Mouse (Mus musculus) macrophage (primary cell): ENCODE results near the gene Ctps. TPM values are rescaled to one million over a fixed set of nuclear protein-coding genes. Genes with fewer than 3 reads are reported as not detected.

Experiments used
- H3K27ac ChIP-seq: fragments of 350-480 bp; formaldehyde crosslinking; 2 replicates; pipeline ENCODE4 v1.9.0; 2021
- H3K36me3 ChIP-seq: fragments of 350-480 bp; formaldehyde crosslinking; 2 replicates; pipeline ENCODE4 v1.9.0; 2021; ENCODE audit errors: inconsistent target
- H3K4me3 ChIP-seq: fragments of 350-480 bp; formaldehyde crosslinking; 2 replicates; pipeline ENCODE4 v1.9.0; 2021; ENCODE audit errors: inconsistent target
- H3K79me2 ChIP-seq: fragments of 350-480 bp; formaldehyde crosslinking; 2 replicates; pipeline ENCODE4 v1.9.0; 2021; ENCODE audit errors: inconsistent target
- WGBS: methylation state at CpG from one replicate; pipeline ENCODE4 v1.1.7; 2026; ENCODE audit warnings: inconsistent platforms; ENCODE audit not compliant: missing documents; 5-methylcytosine and 5-hydroxymethylcytosine counted together
- polyA plus RNA-seq: library from polyadenylated mRNA; stranded (reverse); fragments of 250-400 nt; gene quantifications from 3 replicates; pipeline ENCODE4 v1.2.4, GENCODE M21; 2018; ENCODE audit warnings: inconsistent platforms

The Ctps gene
- polyA plus RNA-seq, 1 experiment from 2014 or later: 2.9 TPM

DNA sequence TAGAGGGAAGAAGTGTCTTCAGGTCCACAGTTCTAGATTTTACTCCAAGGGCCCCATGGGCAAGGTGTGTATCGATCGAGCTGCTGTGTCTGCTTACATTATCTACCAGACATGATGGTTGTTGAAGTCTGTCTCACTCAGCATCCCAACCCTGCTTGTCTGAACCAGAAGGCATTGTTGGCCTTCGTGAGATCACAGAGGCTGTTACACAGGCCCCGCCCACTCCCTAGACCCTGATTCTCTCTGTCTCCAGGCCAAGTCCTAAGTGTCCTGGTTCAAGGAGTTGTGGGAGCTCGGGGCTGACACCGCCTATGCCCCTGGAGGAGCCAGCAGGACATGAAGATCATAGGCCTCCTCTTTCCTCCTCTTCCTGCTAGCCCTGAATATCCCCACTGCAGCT is 38.1 kb downstream of the Ctps start, which contains the start of gene Slfnl1:
Gene Slfnl1 (plus strand): TSS at position 246 of the 400 bp plus-strand sequence.
- no peak within 1 kb of the TSS for H3K4me3 ChIP-seq

GRCm38 (mm10) chr4:120528171-120528570 is 41.9 kb downstream of the Ctps start:
- Histone ChIP-seq H3K79me2 (no peaks in the 10 kb centered on the region), H3K27ac (no peak overlapping the region), H3K36me3 (peaks cover 5% of the 10 kb centered on the region; the same call in 1 of the 2 replicates), H3K4me3 (no peak overlapping the region)
- WGBS: 94% methylated on average over 7 of the region's 9 CpGs

More for the DNA sequence above, 38.1 kb downstream of the Ctps start, which contains the start of gene Slfnl1:
- WGBS: 94% methylated on average over 6 of the region's 6 CpGs
- Histone ChIP-seq H3K79me2 (no peaks in the 10 kb centered on the region), H3K36me3 (no peaks in the 10 kb centered on the region; the same call in 1 of the 2 replicates), H3K27ac (no peak within 1 kb of the TSS)

DNA sequence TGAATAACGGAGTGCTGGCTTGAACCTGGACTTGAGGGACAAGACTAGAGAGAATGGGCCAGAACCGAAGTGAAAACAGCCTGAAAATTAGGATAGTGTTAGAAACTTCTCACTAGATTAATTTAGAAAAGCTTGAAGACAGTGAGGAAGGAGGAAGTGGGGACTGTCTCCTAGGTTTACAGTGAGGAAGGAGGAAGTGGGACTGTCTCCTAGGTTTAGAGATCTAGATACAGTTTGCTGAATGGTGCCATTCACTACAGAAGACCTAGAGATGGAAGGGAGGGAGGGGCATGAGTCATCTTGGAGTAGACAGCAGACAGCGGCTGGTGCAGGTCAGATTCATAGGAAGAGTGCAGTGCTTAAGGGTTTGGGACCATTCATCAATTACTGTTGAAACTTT is 47.0 kb downstream of the Ctps start:
- H3K36me3 ChIP-seq: peaks cover 10% of the 10 kb centered on the region; the same call in 1 of the 2 replicates
- WGBS: 50% methylated on average over 3 of the region's 3 CpGs
- no peak overlapping the region for H3K4me3 ChIP-seq
- no peaks in the 10 kb centered on the region for H3K79me2 ChIP-seq
- no peak overlapping the region for H3K27ac ChIP-seq

- no peak overlapping the region for H3K27ac ChIP-seq
- H3K79me2 ChIP-seq: no peaks in the 10 kb centered on the region
- H3K4me3 ChIP-seq: no peak overlapping the region
- H3K36me3 ChIP-seq: peaks cover 10% of the 10 kb centered on the region; the same call in 1 of the 2 replicates
- WGBS: 95% methylated on average over 4 of the region's 4 CpGs
These were observed 47.7 kb downstream of the Ctps start for GRCm38 (mm10) chr4:120522351-120522750.

GRCm38 (mm10) chr4:120521761-120522160 is 48.3 kb downstream of the Ctps start:
- Histone ChIP-seq H3K79me2 (no peaks in the 10 kb centered on the region), H3K27ac (no peak overlapping the region), H3K4me3 (no peak overlapping the region), H3K36me3 (peaks cover 15% of the 10 kb centered on the region; the same call in 1 of the 2 replicates)
- WGBS: 98% methylated on average over 5 of the region's 5 CpGs

DNA sequence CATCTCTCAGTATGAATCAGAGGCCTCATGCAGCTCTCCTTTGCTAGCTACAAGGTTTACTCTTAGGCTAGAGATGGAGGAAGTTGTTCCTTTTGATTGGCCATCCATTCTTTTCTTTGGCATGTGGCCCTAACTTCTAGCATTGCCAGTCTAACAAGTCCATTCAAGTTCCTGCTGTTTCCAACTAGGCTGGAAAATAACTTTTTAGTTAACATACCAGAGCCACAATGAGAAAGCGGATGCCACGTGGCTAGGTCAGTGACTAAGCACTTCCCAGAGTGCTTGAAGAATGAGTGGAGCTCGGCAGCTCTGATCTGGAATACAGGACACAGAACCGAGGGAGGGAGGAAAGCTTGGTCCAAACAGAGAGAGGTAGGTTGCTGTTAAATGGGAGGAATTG is 52.7 kb downstream of the Ctps start:
- no peaks in the 10 kb centered on the region for H3K79me2 ChIP-seq
- 0 out of 2 replicates have a peak, but pooled peaks cover 9% of the 10 kb centered on the region for H3K36me3 ChIP-seq
- no peak overlapping the region for H3K27ac ChIP-seq
- no peak overlapping the region for H3K4me3 ChIP-seq
- 52% methylated on average over 4 of the region's 4 CpGs for WGBS

GRCm38 (mm10) chr4:120516907-120517306 is 53.2 kb downstream of the Ctps start:
- 86% methylated on average over 6 of the region's 7 CpGs for WGBS
- H3K79me2 ChIP-seq: no peaks in the 10 kb centered on the region
- H3K4me3 ChIP-seq: no peak overlapping the region
- no peak overlapping the region for H3K27ac ChIP-seq
- H3K36me3 ChIP-seq: 0 out of 2 replicates have a peak, but pooled peaks cover 9% of the 10 kb centered on the region

DNA sequence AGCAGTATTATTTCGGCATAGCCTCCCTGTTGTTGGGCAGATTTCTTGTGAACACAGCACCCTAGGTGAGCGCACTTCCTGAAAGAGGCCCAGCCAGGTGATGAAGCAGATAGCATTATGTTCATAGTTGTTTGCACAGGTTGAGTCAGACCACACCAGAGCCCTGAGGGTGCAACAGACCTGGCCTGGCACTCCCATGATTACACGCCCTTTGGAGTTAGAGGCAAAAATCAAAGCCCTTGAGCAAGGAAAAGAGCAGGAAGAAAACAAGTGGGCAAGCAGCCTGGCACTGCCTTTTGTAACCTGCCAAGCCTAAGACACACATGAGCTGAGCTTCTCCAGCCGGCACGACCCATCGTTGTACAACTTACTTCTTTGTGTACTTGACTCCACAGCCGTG is 53.6 kb downstream of the Ctps start:
- no peak overlapping the region for H3K27ac ChIP-seq
- H3K36me3 ChIP-seq: 0 out of 2 replicates have a peak, but pooled peaks cover 9% of the 10 kb centered on the region
- 99% methylated on average over 7 of the region's 7 CpGs for WGBS
- H3K4me3 ChIP-seq: no peak overlapping the region
- no peaks in the 10 kb centered on the region for H3K79me2 ChIP-seq

GRCm38 (mm10) chr4:120514366-120514765 is 55.7 kb downstream of the Ctps start:
- Histone ChIP-seq H3K79me2 (no peaks in the 10 kb centered on the region), H3K4me3 (no peak overlapping the region), H3K36me3 (0 out of 2 replicates have a peak, but pooled peaks cover 9% of the 10 kb centered on the region), H3K27ac (no peak overlapping the region)
- 96% methylated on average over 2 of the region's 2 CpGs for WGBS

DNA sequence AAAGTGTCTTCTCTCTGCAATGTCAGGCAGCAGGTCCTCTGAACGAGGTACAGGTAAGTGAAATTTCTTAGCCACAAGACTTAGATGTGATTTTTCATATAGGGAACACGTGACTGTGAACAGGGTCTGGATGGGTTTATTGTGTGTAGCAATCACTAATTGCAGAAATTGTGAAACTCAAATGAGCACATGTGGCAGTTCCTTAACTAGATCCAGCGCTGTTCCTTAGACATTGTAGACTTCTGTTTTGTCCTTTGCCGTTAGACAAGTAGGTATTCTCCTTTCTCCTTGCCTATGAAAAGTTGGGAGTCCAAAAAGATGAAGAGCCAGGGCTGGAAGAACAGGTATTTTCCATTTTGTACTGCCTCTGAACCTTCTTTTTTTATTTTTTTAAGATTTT is 58.9 kb downstream of the Ctps start:
- WGBS: 74% methylated on average over 4 of the region's 4 CpGs
- no peak overlapping the region for H3K4me3 ChIP-seq
- no peaks in the 10 kb centered on the region for H3K79me2 ChIP-seq
- H3K27ac ChIP-seq: no peak overlapping the region
- peaks cover 4% of the 10 kb centered on the region; the same call in 1 of the 2 replicates for H3K36me3 ChIP-seq

GRCm38 (mm10) chr4:120506955-120507354 is 63.1 kb downstream of the Ctps start:
- Histone ChIP-seq H3K4me3 (no peak overlapping the region), H3K36me3 (peaks cover 4% of the 10 kb centered on the region; the same call in 1 of the 2 replicates), H3K79me2 (no peaks in the 10 kb centered on the region), H3K27ac (no peak overlapping the region)
- WGBS: 100% methylated on average over 1 of the region's 1 CpGs

Other genes starting within 250 kb of the Ctps start
- gene Scmh1, start 165.0 kb downstream of the Ctps start, polyA plus RNA-seq: 14.3 to 28.1 TPM (median 16.7 TPM) in 3 replicates
- not detected in 3 replicates for gene Slfnl1, start 38.0 kb downstream of the Ctps start, polyA plus RNA-seq
- gene Gm8439, start 18.5 kb upstream of the Ctps start, polyA plus RNA-seq: not detected in 3 replicates
- not detected in 3 replicates for gene Cited4, start 96.3 kb upstream of the Ctps start, polyA plus RNA-seq
- gene Kcnq4, start 178.3 kb upstream of the Ctps start, polyA plus RNA-seq: not detected in 3 replicates